In the genomic region with DNA sequence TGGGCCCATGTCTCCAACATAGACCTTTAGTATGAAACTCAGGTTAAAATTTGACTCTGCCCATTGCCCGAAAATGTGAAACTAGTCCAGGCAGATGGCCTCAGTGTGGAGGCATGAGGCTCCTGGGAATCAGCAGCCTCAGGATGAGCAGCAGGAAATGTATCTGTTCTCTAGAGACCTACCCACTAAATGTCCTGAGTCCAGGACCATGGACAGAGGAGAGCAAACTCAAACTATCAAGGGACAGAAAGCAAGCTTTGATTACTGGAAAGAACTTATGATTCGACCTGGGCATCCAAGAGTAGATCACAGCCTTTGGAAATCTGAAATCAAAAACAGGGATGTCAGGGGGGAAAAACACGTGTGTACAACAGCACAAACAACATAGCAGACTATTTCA, we compare ENCODE assay signal across 11 mouse cellular contexts.
DNase-seq lines count a peak whose midpoint lies in the region; ATAC-seq and TF ChIP-seq lines count a peak whose summit lies in the region.
"Had no signal": no experiment of that assay in that cellular context is flagged by ENCODE, and none has a peak within 500 bp of the region (broad histone marks: within the 10 kb centered on the region; RNA-seq: fewer than 3 reads in every experiment).

No protein-coding gene starts in this region.

- H3K27me3 ChIP-seq in lung, embryonic 14.5 days (ENCODE audit: insufficient read depth, low read length) = no peaks in the 10 kb centered on the region
- H3K27me3 ChIP-seq: limb, embryonic 15.5 days; midbrain, embryonic 15.5 days had no signal

- peak; percentile 40 for DNase-seq in heart, adult 11 months
- no peak for DNase-seq in heart, postnatal 36 days
- DNase-seq in lung, embryonic 14.5 days = peak; percentile 88
- DNase-seq in lung, postnatal 25 days (ENCODE audit: low spot score) = no peak
- peak; percentile 60 for DNase-seq in embryo, embryonic 11 days
- peak; percentile 55 for DNase-seq in testis, postnatal 10 days (ENCODE audit: low spot score)
- no peak for DNase-seq in layer of hippocampus, adult 9-10 months (ENCODE audit: low spot score)
- DNase-seq in gastrocnemius, postnatal 14 days = no peak
- DNase-seq: B cell, adult 2 months had no signal

- intact Hi-C loops in heart, postnatal 36 days (cut with DNase I) = no loop called here
- intact Hi-C loops in gastrocnemius, postnatal 14 days (cut with DNase I; ENCODE audit: low total_unique reads) = no loop called here

- H3K9ac ChIP-seq in lung, embryonic 14.5 days = no peak overlapping the region
- H3K9ac ChIP-seq: limb, embryonic 15.5 days; midbrain, embryonic 15.5 days had no signal

- H3K27ac ChIP-seq in lung, embryonic 14.5 days (ENCODE audit: low read depth) = no peak overlapping the region
- H3K27ac ChIP-seq: limb, embryonic 15.5 days; midbrain, embryonic 15.5 days had no signal

- H3K4me1 ChIP-seq in lung, embryonic 14.5 days (ENCODE audit: insufficient read depth) = peaks cover 5% of the 10 kb centered on the region; the same call in 1 of the 2 replicates
- H3K4me1 ChIP-seq: limb, embryonic 15.5 days had no signal

- 28% methylated on average over 3 of the region's 3 CpGs for WGBS in lung, embryonic 14.5 days

- no peak overlapping the region for H3K4me3 ChIP-seq in lung, embryonic 14.5 days (ENCODE audit: low read depth, low read length)
- H3K4me3 ChIP-seq: limb, embryonic 15.5 days; midbrain, embryonic 15.5 days had no signal

- H3K36me3 ChIP-seq in lung, embryonic 14.5 days (ENCODE audit: insufficient read depth) = no peaks in the 10 kb centered on the region
- H3K36me3 ChIP-seq: limb, embryonic 15.5 days; midbrain, embryonic 15.5 days had no signal

- H3K4me2 ChIP-seq in lung, embryonic 14.5 days = no peak overlapping the region
- H3K4me2 ChIP-seq: limb, embryonic 15.5 days; midbrain, embryonic 15.5 days had no signal

- ATAC-seq in lung, embryonic 14.5 days (ENCODE audit: insufficient read depth) = no peak
- ATAC-seq: midbrain, embryonic 15.5 days had no signal

- no peak for TF ChIP-seq CTCF in lung, embryonic 14.5 days (IDR thresholded peaks at IDR 0.05; ENCODE audit: low read depth)

- H3K9me3 ChIP-seq in lung, embryonic 14.5 days (ENCODE audit: low read depth, low read length) = no peaks in the 10 kb centered on the region
- H3K9me3 ChIP-seq: limb, embryonic 15.5 days; midbrain, embryonic 15.5 days had no signal

Comparison
In these comparisons a context has a peak if more than half of its experiments do, and no peak if none do; other contexts are left out.
1. DNase-seq: peak in heart, adult 11 months (single experiment), lung, embryonic 14.5 days (single experiment), embryo, embryonic 11 days (single experiment) and testis, postnatal 10 days (single experiment); none in heart, postnatal 36 days (0 of 2), lung, postnatal 25 days (single experiment), layer of hippocampus, adult 9-10 months (single experiment) and gastrocnemius, postnatal 14 days (single experiment).